Mouse (Mus musculus) bone marrow, adult 2 months (tissue): ENCODE results near the gene Pla2g1b.

Source experiments
- CTCF ChIP-seq: fragments of 200-500 bp; IDR thresholded peaks from 2 replicates; pipeline ENCODE4 v1.5.1; 2011; ENCODE audit warnings: low read length, control low read depth; ENCODE audit not compliant: control insufficient read depth, insufficient read depth
- POLR2A ChIP-seq: fragments of 200-500 bp; IDR thresholded peaks from 2 replicates; pipeline ENCODE4 v1.6.1; 2011; ENCODE audit warnings: low read depth, mild to moderate bottlenecking, control low read depth, low read length, borderline replicate concordance; ENCODE audit not compliant: control insufficient read depth

DNA sequence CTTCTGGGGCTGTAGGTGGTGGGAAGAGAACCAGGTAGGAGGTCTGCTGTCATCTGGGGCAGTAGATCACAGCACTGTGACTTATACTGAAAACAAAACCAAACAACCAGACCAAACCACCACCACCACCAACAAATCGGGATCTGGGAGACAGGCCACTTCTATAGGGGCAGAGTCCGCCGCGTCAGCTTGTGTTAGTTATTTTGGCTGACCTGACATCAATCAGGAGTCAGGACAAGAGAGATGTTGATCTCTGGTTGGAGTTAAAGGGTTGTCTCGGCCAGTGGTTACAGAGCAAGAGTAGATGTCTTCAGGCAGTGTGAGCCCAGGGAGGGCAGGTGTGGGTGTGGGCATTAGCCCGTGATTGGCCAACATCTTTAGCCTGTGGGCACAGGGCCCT is 48.3 kb downstream of the Pla2g1b start:
- no peak for TF ChIP-seq CTCF
- TF ChIP-seq POLR2A: no peak
